ENCODE assay signal across 16 mouse cellular contexts in genomic region chr14:23786687-23787073, GRCm38 (mm10).
A peak's percentile ranks its signal among the peaks of the same experiment; 100 is the strongest.
DNase-seq lines count a peak whose midpoint lies in the region; ATAC-seq and TF ChIP-seq lines count a peak whose summit lies in the region.
"Had no signal": no experiment of that assay in that cellular context is flagged by ENCODE, and none has a peak within 500 bp of the region (broad histone marks: within the 10 kb centered on the region; RNA-seq: fewer than 3 reads in every experiment).

No protein-coding gene starts in this region.

- no peak for TF ChIP-seq POLR2A in cortical plate, adult 2 months (IDR thresholded peaks at IDR 0.05; ENCODE audit: extremely low read depth, insufficient read depth, low read length)

- no peak overlapping the region for H3K9ac ChIP-seq in kidney, embryonic 15.5 days
- no peak overlapping the region for H3K9ac ChIP-seq in limb, embryonic 15.5 days
- H3K9ac ChIP-seq in forebrain, embryonic 13.5 days: no peak overlapping the region
- H3K9ac ChIP-seq: liver, embryonic 13.5 days had no signal

- 0 out of 2 replicates have a peak, but pooled peaks have one; percentile 54 for ATAC-seq in kidney, embryonic 15.5 days (replicated peaks; ENCODE audit: low FRiP score)
- ATAC-seq in limb, embryonic 15.5 days (ENCODE audit: insufficient number of reproducible peaks, low FRiP score, low TSS enrichment, low read depth): no peak
- ATAC-seq in megakaryocyte-erythroid progenitor cell, adult 5-6 weeks (replicated peaks; ENCODE audit: low FRiP score, low TSS enrichment, poor library complexity, severe bottlenecking): no peak
- no peak for ATAC-seq in forebrain, embryonic 13.5 days

- no peak overlapping the region for H3K4me3 ChIP-seq in cortical plate, adult 2 months (ENCODE audit: insufficient read depth, low read length)
- H3K4me3 ChIP-seq in kidney, embryonic 15.5 days (replicated peaks): no peak overlapping the region
- H3K4me3 ChIP-seq in limb, embryonic 15.5 days: no peak overlapping the region
- no peak overlapping the region for H3K4me3 ChIP-seq in forebrain, embryonic 13.5 days
- H3K4me3 ChIP-seq: heart, embryonic 10.5 days; liver, embryonic 13.5 days; myocyte had no signal

- H3K4me1 ChIP-seq in cortical plate, adult 2 months (ENCODE audit: control insufficient read depth, insufficient read depth, low read length): peaks cover 22% of the 10 kb centered on the region
- H3K4me1 ChIP-seq in kidney, embryonic 15.5 days: peaks cover 26% of the 10 kb centered on the region
- peaks cover 20% of the 10 kb centered on the region for H3K4me1 ChIP-seq in limb, embryonic 15.5 days
- H3K4me1 ChIP-seq in forebrain, embryonic 13.5 days: peaks cover 9% of the 10 kb centered on the region
- H3K4me1 ChIP-seq: heart, embryonic 10.5 days; liver, embryonic 13.5 days had no signal

- DNase-seq in heart, adult 11 months: peak; percentile 78
- DNase-seq in heart, postnatal 10 days: no peak
- DNase-seq in thymus, postnatal 4 days: no peak
- DNase-seq: adrenal gland, postnatal 10 days; B cell, adult 2 months; cerebellum, adult 9-11 months; heart, postnatal 4 days; liver, embryonic 13.5 days had no signal

- H3K36me3 ChIP-seq in kidney, embryonic 15.5 days: no peaks in the 10 kb centered on the region
- no peaks in the 10 kb centered on the region for H3K36me3 ChIP-seq in limb, embryonic 15.5 days
- H3K36me3 ChIP-seq in forebrain, embryonic 13.5 days (ENCODE audit: poor library complexity, severe bottlenecking): no peaks in the 10 kb centered on the region
- H3K36me3 ChIP-seq: heart, embryonic 10.5 days; liver, embryonic 13.5 days had no signal

- H3K27ac ChIP-seq in cortical plate, adult 2 months (ENCODE audit: insufficient read depth, low read length): peak overlapping the region; percentile 66
- H3K27ac ChIP-seq in kidney, embryonic 15.5 days: peak overlapping the region; percentile 79
- peak overlapping the region; percentile 69 for H3K27ac ChIP-seq in limb, embryonic 15.5 days
- H3K27ac ChIP-seq in forebrain, embryonic 13.5 days: no peak overlapping the region
- H3K27ac ChIP-seq: heart, embryonic 10.5 days; liver, embryonic 13.5 days had no signal

- WGBS in kidney, embryonic 15.5 days: 29% methylated on average over 1 of the region's 1 CpGs
- WGBS in limb, embryonic 15.5 days: 22% methylated on average over 1 of the region's 1 CpGs
- WGBS in forebrain, embryonic 13.5 days: 61% methylated on average over 1 of the region's 1 CpGs

- intact Hi-C loops in heart, postnatal 10 days (cut with DNase I): no loop called here

- no peaks in the 10 kb centered on the region for H3K27me3 ChIP-seq in kidney, embryonic 15.5 days
- no peaks in the 10 kb centered on the region for H3K27me3 ChIP-seq in limb, embryonic 15.5 days
- no peaks in the 10 kb centered on the region for H3K27me3 ChIP-seq in forebrain, embryonic 13.5 days
- H3K27me3 ChIP-seq: liver, embryonic 13.5 days had no signal

- H3K9me3 ChIP-seq in kidney, embryonic 15.5 days (replicated peaks): no peaks in the 10 kb centered on the region
- no peaks in the 10 kb centered on the region for H3K9me3 ChIP-seq in limb, embryonic 15.5 days
- H3K9me3 ChIP-seq in forebrain, embryonic 13.5 days (replicated peaks): no peaks in the 10 kb centered on the region
- H3K9me3 ChIP-seq: heart, embryonic 10.5 days; liver, embryonic 13.5 days had no signal

- H3K4me2 ChIP-seq in kidney, embryonic 15.5 days: 0 out of 2 replicates have a peak overlapping the region, but pooled peaks have one; percentile 35
- H3K4me2 ChIP-seq in limb, embryonic 15.5 days: no peak overlapping the region
- H3K4me2 ChIP-seq in forebrain, embryonic 13.5 days: no peak overlapping the region
- H3K4me2 ChIP-seq: liver, embryonic 13.5 days; midbrain, embryonic 11.5 days had no signal

- TF ChIP-seq CTCF in cortical plate, adult 2 months (IDR thresholded peaks at IDR 0.05; ENCODE audit: extremely low read depth, insufficient read depth, low read length): no peak
